Mouse (Mus musculus) brain, embryonic 18.5 days (tissue): ENCODE results near the gene Gng12.
"Not testable (repeated sequence)": the region's sequence is repeated elsewhere in the genome, so short reads cannot be mapped to it uniquely, and the experiment has no call there.

ENCODE experiments used
- DNase-seq: peaks from one replicate; pipeline ENCODE4 v3.0.0-alpha.2; 2012; ENCODE audit warnings: low read depth, low spot score

The Gng12 gene

GRCm38 (mm10) chr6:66992232-66992631 is 96.0 kb downstream of the Gng12 start:
- DNase-seq = no peak

- DNase-seq = no peak
Measured at GRCm38 (mm10) chr6:66992786-66993185, 96.6 kb downstream of the Gng12 start.

- no peak for DNase-seq
Measured at GRCm38 (mm10) chr6:66994981-66995380, 98.8 kb downstream of the Gng12 start.

GRCm38 (mm10) chr6:66995825-66996224 is 99.6 kb downstream of the Gng12 start:
- no peak for DNase-seq

- DNase-seq = no peak
Measured at GRCm38 (mm10) chr6:66996257-66996656, 100.1 kb downstream of the Gng12 start.

- no peak for DNase-seq
Measured at GRCm38 (mm10) chr6:66998645-66999044, 102.4 kb downstream of the Gng12 start.

- DNase-seq = no peak
Measured at GRCm38 (mm10) chr6:66999800-67000199, 103.6 kb downstream of the Gng12 start.

- no peak for DNase-seq
Measured at GRCm38 (mm10) chr6:67009888-67010287, 113.7 kb downstream of the Gng12 start.

- no peak for DNase-seq
Measured at GRCm38 (mm10) chr6:67010370-67011216, 114.4 kb downstream of the Gng12 start.

- DNase-seq = no peak
Measured at GRCm38 (mm10) chr6:67011217-67011518, 115.0 kb downstream of the Gng12 start.

- DNase-seq = no peak
Measured at GRCm38 (mm10) chr6:67013293-67013948, 117.2 kb downstream of the Gng12 start.

- no peak for DNase-seq
Measured at GRCm38 (mm10) chr6:67013949-67014678, 117.9 kb downstream of the Gng12 start.

GRCm38 (mm10) chr6:67014679-67015075 is 118.5 kb downstream of the Gng12 start:
- DNase-seq = no peak

- DNase-seq = no peak
Measured at GRCm38 (mm10) chr6:67015739-67016519, 119.7 kb downstream of the Gng12 start.

- no peak for DNase-seq
Measured at GRCm38 (mm10) chr6:67016520-67017111, 120.4 kb downstream of the Gng12 start.

GRCm38 (mm10) chr6:67018365-67018764 is 122.2 kb downstream of the Gng12 start:
- DNase-seq = no peak

- not testable (repeated sequence) for DNase-seq
Measured at GRCm38 (mm10) chr6:67019001-67019400, 122.8 kb downstream of the Gng12 start.

GRCm38 (mm10) chr6:67021308-67021707 is 125.1 kb downstream of the Gng12 start:
- no peak for DNase-seq

- DNase-seq = no peak
Measured at GRCm38 (mm10) chr6:67023729-67024128, 127.5 kb downstream of the Gng12 start.

- no peak for DNase-seq
Measured at GRCm38 (mm10) chr6:67026661-67027060, 130.5 kb downstream of the Gng12 start.

GRCm38 (mm10) chr6:67027438-67028142 is 131.4 kb downstream of the Gng12 start:
- DNase-seq = no peak
